Comparison of ENCODE assay signal across 8 mouse cellular contexts in genomic region chr10:75744017-75744416, GRCm38 (mm10). TPM values are rescaled to one million over a fixed set of nuclear protein-coding genes. Genes with fewer than 3 reads are reported as not detected.
DNase-seq lines count a peak whose midpoint lies in the region; ATAC-seq and TF ChIP-seq lines count a peak whose summit lies in the region.

No protein-coding gene starts in this region.

- ATAC-seq in embryonic facial prominence, embryonic 12.5 days (ENCODE audit: insufficient number of reproducible peaks, insufficient read depth, low FRiP score, low TSS enrichment): peak; percentile 79
- peak; percentile 87 for ATAC-seq in kidney, embryonic 14.5 days (ENCODE audit: low FRiP score, low TSS enrichment)
- ATAC-seq in limb, embryonic 14.5 days (ENCODE audit: low FRiP score, low read depth): peak; percentile 89
- ATAC-seq in monocyte, adult 5-6 weeks (replicated peaks; ENCODE audit: insufficient number of reproducible peaks, low FRiP score, low TSS enrichment, poor library complexity, severe bottlenecking): peak; percentile 57

- H3K9ac ChIP-seq in embryonic facial prominence, embryonic 12.5 days: no peak overlapping the region
- no peak overlapping the region for H3K9ac ChIP-seq in kidney, embryonic 14.5 days (ENCODE audit: low read depth, low read length)
- H3K9ac ChIP-seq in limb, embryonic 14.5 days (ENCODE audit: low read depth, low read length, severe bottlenecking): no peak overlapping the region

- WGBS in embryonic facial prominence, embryonic 12.5 days: 44% methylated on average over 3 of the region's 3 CpGs
- WGBS in kidney, embryonic 14.5 days: 46% methylated on average over 3 of the region's 3 CpGs
- 42% methylated on average over 3 of the region's 3 CpGs for WGBS in limb, embryonic 14.5 days

- no peaks in the 10 kb centered on the region for H3K27me3 ChIP-seq in embryonic facial prominence, embryonic 12.5 days
- no peaks in the 10 kb centered on the region for H3K27me3 ChIP-seq in kidney, embryonic 14.5 days (ENCODE audit: control insufficient read depth, insufficient read depth, low read length)
- H3K27me3 ChIP-seq in limb, embryonic 14.5 days (ENCODE audit: control insufficient read depth, insufficient read depth, low read length): no peaks in the 10 kb centered on the region

- no peak overlapping the region for H3K4me2 ChIP-seq in embryonic facial prominence, embryonic 12.5 days (replicated peaks)
- H3K4me2 ChIP-seq in kidney, embryonic 14.5 days (replicated peaks; ENCODE audit: low read depth, low read length): no peak overlapping the region
- H3K4me2 ChIP-seq in limb, embryonic 14.5 days (replicated peaks; ENCODE audit: low read depth, low read length, severe bottlenecking): no peak overlapping the region

- no peaks in the 10 kb centered on the region for H3K4me1 ChIP-seq in embryonic facial prominence, embryonic 12.5 days
- no peaks in the 10 kb centered on the region for H3K4me1 ChIP-seq in kidney, embryonic 14.5 days (ENCODE audit: control insufficient read depth, insufficient read depth, low read length)
- no peaks in the 10 kb centered on the region for H3K4me1 ChIP-seq in limb, embryonic 14.5 days (ENCODE audit: control insufficient read depth, insufficient read depth, low read length)

- H3K27ac ChIP-seq in embryonic facial prominence, embryonic 12.5 days: no peak overlapping the region
- no peak overlapping the region for H3K27ac ChIP-seq in kidney, embryonic 14.5 days (ENCODE audit: low read depth, low read length)
- no peak overlapping the region for H3K27ac ChIP-seq in limb, embryonic 14.5 days (replicated peaks; ENCODE audit: low read depth, low read length)

- no peaks in the 10 kb centered on the region for H3K9me3 ChIP-seq in embryonic facial prominence, embryonic 12.5 days
- no peaks in the 10 kb centered on the region for H3K9me3 ChIP-seq in kidney, embryonic 14.5 days (ENCODE audit: control insufficient read depth, low read length)
- H3K9me3 ChIP-seq in limb, embryonic 14.5 days (ENCODE audit: control insufficient read depth, low read length): no peaks in the 10 kb centered on the region

- H3K4me3 ChIP-seq in embryonic facial prominence, embryonic 12.5 days: no peak overlapping the region
- no peak overlapping the region for H3K4me3 ChIP-seq in kidney, embryonic 14.5 days (ENCODE audit: low read length)
- no peak overlapping the region for H3K4me3 ChIP-seq in limb, embryonic 14.5 days (replicated peaks; ENCODE audit: low read length)

- peak; percentile 84 to 85 for DNase-seq in B cell, adult 2 months
- DNase-seq in adrenal gland, postnatal 36 days: peak; percentile 79 to 80
- peak; percentile 80 for DNase-seq in heart, adult 8-10 months (ENCODE audit: low spot score)
- peak; percentile 90 for DNase-seq in limb, embryonic 14.5 days (ENCODE audit: low spot score)
- DNase-seq in spleen, postnatal 14 days (ENCODE audit: low spot score in 2 of 2): peak; percentile 59 to 77

- H3K36me3 ChIP-seq in embryonic facial prominence, embryonic 12.5 days: peaks cover 80% of the 10 kb centered on the region
- peaks cover 88% of the 10 kb centered on the region for H3K36me3 ChIP-seq in kidney, embryonic 14.5 days (ENCODE audit: control insufficient read depth, insufficient read depth, low read length)
- peaks cover 80% of the 10 kb centered on the region for H3K36me3 ChIP-seq in limb, embryonic 14.5 days (ENCODE audit: control insufficient read depth, insufficient read depth, low read length)

- no peak for TF ChIP-seq POLR2A in limb, embryonic 14.5 days (IDR thresholded peaks at IDR 0.05; ENCODE audit: borderline replicate concordance, extremely low read depth, insufficient read depth, insufficient read length)

RNA-seq across cellular contexts. Expression of gene Cabin1, which starts 20.1 kb away (rescaled TPM):
- 10 to 100 TPM; 32.9 to 35.1 TPM for total RNA-seq in adrenal gland, postnatal 36 days (2021)
- polyA plus RNA-seq in embryonic facial prominence, embryonic 12.5 days (2016; fragmentation: Nextera tagmentation; extraction: Ambion mirVana): 34.7 and 36.0 TPM in 2 replicates
- total RNA-seq in heart, adult 8-10 months (2022): 10 to 100 TPM; 15.5 to 22.0 (median 20.8) TPM
- polyA plus RNA-seq in kidney, embryonic 14.5 days (2014; fragmentation: Nextera tagmentation; extraction: Ambion mirVana): 32.3 and 37.7 TPM in 2 replicates
- polyA plus RNA-seq in limb, embryonic 14.5 days (2012; rRNA removed): 42.6 and 51.6 TPM in 2 replicates
- polyA plus RNA-seq in limb, embryonic 14.5 days (2014; fragmentation: Nextera tagmentation; extraction: Ambion mirVana): 32.3 and 33.4 TPM in 2 replicates
- total RNA-seq in monocyte, adult 5-6 weeks (2017): 29.4 to 38.1 TPM (median 35.0 TPM) in 3 replicates

RNA-seq across cellular contexts. Expression of gene Ddt, which starts 29.2 kb away (rescaled TPM):
- 100 to 1,000 TPM; 107 to 161 TPM for total RNA-seq in adrenal gland, postnatal 36 days (2021)
- polyA plus RNA-seq in embryonic facial prominence, embryonic 12.5 days (2016; fragmentation: Nextera tagmentation; extraction: Ambion mirVana): 92.2 and 95.4 TPM in 2 replicates
- 100 to 1,000 TPM in 1 of 4 experiments, 10 to 100 TPM in 3; 83.6 to 103 (median 88.3) TPM for total RNA-seq in heart, adult 8-10 months (2022)
- polyA plus RNA-seq in kidney, embryonic 14.5 days (2014; fragmentation: Nextera tagmentation; extraction: Ambion mirVana): 75.7 and 90.4 TPM in 2 replicates
- polyA plus RNA-seq in limb, embryonic 14.5 days (2012; rRNA removed): 53.7 and 74.9 TPM in 2 replicates
- 70.3 and 78.2 TPM in 2 replicates for polyA plus RNA-seq in limb, embryonic 14.5 days (2014; fragmentation: Nextera tagmentation; extraction: Ambion mirVana)
- 13.5 to 18.8 TPM (median 16.8 TPM) in 3 replicates for total RNA-seq in monocyte, adult 5-6 weeks (2017)

RNA-seq across cellular contexts. Expression of gene Gm20441, which starts 36.7 kb away (rescaled TPM):
- under 1 TPM in 1 of 2 experiments, not detected in 1; 0.53 TPM for total RNA-seq in adrenal gland, postnatal 36 days (2021)
- not detected in 2 replicates for polyA plus RNA-seq in embryonic facial prominence, embryonic 12.5 days (2016; fragmentation: Nextera tagmentation; extraction: Ambion mirVana)
- total RNA-seq in heart, adult 8-10 months (2022): not detected
- not detected in 2 replicates for polyA plus RNA-seq in kidney, embryonic 14.5 days (2014; fragmentation: Nextera tagmentation; extraction: Ambion mirVana)
- 0.38 and 0.49 TPM in 2 replicates for polyA plus RNA-seq in limb, embryonic 14.5 days (2012; rRNA removed)
- polyA plus RNA-seq in limb, embryonic 14.5 days (2014; fragmentation: Nextera tagmentation; extraction: Ambion mirVana): 1.0 TPM in 1 of 2 replicates, not detected in the other
- total RNA-seq in monocyte, adult 5-6 weeks (2017): not detected in 3 replicates

RNA-seq across cellular contexts. Expression of gene Gstt3, which starts 37.2 kb away (rescaled TPM):
- total RNA-seq in adrenal gland, postnatal 36 days (2021): 10 to 100 TPM; 14.9 to 28.7 TPM
- polyA plus RNA-seq in embryonic facial prominence, embryonic 12.5 days (2016; fragmentation: Nextera tagmentation; extraction: Ambion mirVana): 9.7 and 10.4 TPM in 2 replicates
- total RNA-seq in heart, adult 8-10 months (2022): 1 to 10 TPM; 3.0 to 5.6 (median 5.0) TPM
- polyA plus RNA-seq in kidney, embryonic 14.5 days (2014; fragmentation: Nextera tagmentation; extraction: Ambion mirVana): 29.7 and 43.4 TPM in 2 replicates
- polyA plus RNA-seq in limb, embryonic 14.5 days (2012; rRNA removed): 24.0 and 26.3 TPM in 2 replicates
- 34.5 and 38.5 TPM in 2 replicates for polyA plus RNA-seq in limb, embryonic 14.5 days (2014; fragmentation: Nextera tagmentation; extraction: Ambion mirVana)
- total RNA-seq in monocyte, adult 5-6 weeks (2017): 1.1 to 2.1 TPM (median 1.9 TPM) in 3 replicates

RNA-seq across cellular contexts. Expression of gene Gstt1, which starts 54.4 kb away (rescaled TPM):
- total RNA-seq in adrenal gland, postnatal 36 days (2021): 10 to 100 TPM; 37.6 to 47.8 TPM
- 11.0 TPM in 2 replicates for polyA plus RNA-seq in embryonic facial prominence, embryonic 12.5 days (2016; fragmentation: Nextera tagmentation; extraction: Ambion mirVana)
- total RNA-seq in heart, adult 8-10 months (2022): 10 to 100 TPM; 15.7 to 26.4 (median 22.1) TPM
- 10.6 and 12.1 TPM in 2 replicates for polyA plus RNA-seq in kidney, embryonic 14.5 days (2014; fragmentation: Nextera tagmentation; extraction: Ambion mirVana)
- polyA plus RNA-seq in limb, embryonic 14.5 days (2012; rRNA removed): 27.0 and 30.0 TPM in 2 replicates
- polyA plus RNA-seq in limb, embryonic 14.5 days (2014; fragmentation: Nextera tagmentation; extraction: Ambion mirVana): 22.3 and 25.7 TPM in 2 replicates
- 2.1 TPM in 1 of 3 replicates, not detected in the others for total RNA-seq in monocyte, adult 5-6 weeks (2017)
